Mouse (Mus musculus): ENCODE results near the gene Sh3bgrl3. TPM values are rescaled to one million over a fixed set of nuclear protein-coding genes. Genes with fewer than 3 reads are reported as not detected.
"Not testable (repeated sequence)": the region's sequence is repeated elsewhere in the genome, so short reads cannot be mapped to it uniquely, and the experiment has no call there.

The Sh3bgrl3 gene
- polyA plus RNA-seq, 1 experiment from 2014 or later: 436 TPM

GRCm38 (mm10) chr4:134155531-134155930, 26.9 kb upstream of the Sh3bgrl3 start:
- no peak overlapping the region for H3K4me3 ChIP-seq (replicated peaks)
- H3K27me3 ChIP-seq (replicated peaks): no peaks in the 10 kb centered on the region
- H3K27ac ChIP-seq (replicated peaks): no peak overlapping the region
- H3K9me3 ChIP-seq (replicated peaks): no peaks in the 10 kb centered on the region
- no peak overlapping the region for H3K9ac ChIP-seq (replicated peaks)
- WGBS: 93% methylated on average over 6 of the region's 6 CpGs
- no peak for ATAC-seq (ENCODE audit: low FRiP score)
- H3K4me1 ChIP-seq: no peaks in the 10 kb centered on the region
- H3K4me2 ChIP-seq: no peak overlapping the region
- peaks cover 28% of the 10 kb centered on the region for H3K36me3 ChIP-seq

GRCm38 (mm10) chr4:134154354-134154753, 25.8 kb upstream of the Sh3bgrl3 start:
- H3K9me3 ChIP-seq (replicated peaks): no peaks in the 10 kb centered on the region
- H3K27me3 ChIP-seq (replicated peaks): no peaks in the 10 kb centered on the region
- peaks cover 28% of the 10 kb centered on the region for H3K36me3 ChIP-seq
- no peaks in the 10 kb centered on the region for H3K4me1 ChIP-seq
- no peak overlapping the region for H3K4me2 ChIP-seq
- ATAC-seq (ENCODE audit: low FRiP score): no peak
- H3K4me3 ChIP-seq (replicated peaks): no peak overlapping the region
- H3K27ac ChIP-seq (replicated peaks): no peak overlapping the region
- 97% methylated on average over 3 of the region's 3 CpGs for WGBS
- no peak overlapping the region for H3K9ac ChIP-seq (replicated peaks)

GRCm38 (mm10) chr4:134153656-134154055, 25.1 kb upstream of the Sh3bgrl3 start:
- no peak overlapping the region for H3K4me2 ChIP-seq

GRCm38 (mm10) chr4:134152112-134152511, 23.5 kb upstream of the Sh3bgrl3 start:
- peaks cover 48% of the 10 kb centered on the region for H3K36me3 ChIP-seq
- ATAC-seq (ENCODE audit: low FRiP score): no peak

More at GRCm38 (mm10) chr4:134153656-134154055, 25.1 kb upstream of the Sh3bgrl3 start:
- Histone ChIP-seq H3K9ac (replicated peaks) (no peak overlapping the region), H3K27me3 (replicated peaks) (no peaks in the 10 kb centered on the region), H3K4me3 (replicated peaks) (no peak overlapping the region), H3K4me1 (no peaks in the 10 kb centered on the region), H3K36me3 (peaks cover 33% of the 10 kb centered on the region), H3K9me3 (replicated peaks) (no peaks in the 10 kb centered on the region), H3K27ac (replicated peaks) (no peak overlapping the region)
- no peak for ATAC-seq (ENCODE audit: low FRiP score)
- WGBS: 92% methylated on average over 3 of the region's 3 CpGs

GRCm38 (mm10) chr4:134149389-134149788, 20.8 kb upstream of the Sh3bgrl3 start:
- ATAC-seq (ENCODE audit: low FRiP score): no peak
- H3K27me3 ChIP-seq (replicated peaks): no peaks in the 10 kb centered on the region
- H3K4me2 ChIP-seq: no peak overlapping the region
- no peak overlapping the region for H3K4me3 ChIP-seq (replicated peaks)
- no peaks in the 10 kb centered on the region for H3K9me3 ChIP-seq (replicated peaks)
- H3K4me1 ChIP-seq: no peaks in the 10 kb centered on the region
- no peak overlapping the region for H3K27ac ChIP-seq (replicated peaks)
- H3K36me3 ChIP-seq: peaks cover 48% of the 10 kb centered on the region
- 95% methylated on average over 4 of the region's 4 CpGs for WGBS
- H3K9ac ChIP-seq (replicated peaks): no peak overlapping the region

More at GRCm38 (mm10) chr4:134152112-134152511, 23.5 kb upstream of the Sh3bgrl3 start:
- H3K4me3 ChIP-seq (replicated peaks): no peak overlapping the region
- H3K27me3 ChIP-seq (replicated peaks): no peaks in the 10 kb centered on the region
- H3K4me2 ChIP-seq: no peak overlapping the region
- H3K4me1 ChIP-seq: no peaks in the 10 kb centered on the region
- 94% methylated on average over 3 of the region's 3 CpGs for WGBS
- no peak overlapping the region for H3K27ac ChIP-seq (replicated peaks)
- H3K9me3 ChIP-seq (replicated peaks): no peaks in the 10 kb centered on the region
- no peak overlapping the region for H3K9ac ChIP-seq (replicated peaks)

GRCm38 (mm10) chr4:134144297-134144696, 15.7 kb upstream of the Sh3bgrl3 start:
- not testable (repeated sequence) for H3K4me1 ChIP-seq; H3K27ac ChIP-seq (replicated peaks); H3K9ac ChIP-seq (replicated peaks); H3K4me3 ChIP-seq (replicated peaks); H3K27me3 ChIP-seq (replicated peaks); ATAC-seq (ENCODE audit: low FRiP score); H3K9me3 ChIP-seq (replicated peaks); H3K4me2 ChIP-seq
- WGBS: 96% methylated on average over 5 of the region's 5 CpGs
- peaks cover 27% of the 10 kb centered on the region for H3K36me3 ChIP-seq

GRCm38 (mm10) chr4:134138857-134139256, 10.3 kb upstream of the Sh3bgrl3 start:
- H3K27ac ChIP-seq (replicated peaks): no peak overlapping the region
- no peaks in the 10 kb centered on the region for H3K27me3 ChIP-seq (replicated peaks)

GRCm38 (mm10) chr4:134136280-134136926, 7.8 kb upstream of the Sh3bgrl3 start:
- Histone ChIP-seq H3K4me2 (no peak overlapping the region), H3K4me1 (no peaks in the 10 kb centered on the region), H3K4me3 (replicated peaks) (no peak overlapping the region), H3K9ac (replicated peaks) (no peak overlapping the region), H3K9me3 (replicated peaks) (no peaks in the 10 kb centered on the region), H3K36me3 (peaks cover 10% of the 10 kb centered on the region; the same call in 1 of the 2 replicates), H3K27me3 (replicated peaks) (no peaks in the 10 kb centered on the region), H3K27ac (replicated peaks) (no peak overlapping the region)
- WGBS: 79% methylated on average over 3 of the region's 3 CpGs
- no peak for ATAC-seq (ENCODE audit: low FRiP score)

More at GRCm38 (mm10) chr4:134138857-134139256, 10.3 kb upstream of the Sh3bgrl3 start:
- no peaks in the 10 kb centered on the region for H3K9me3 ChIP-seq (replicated peaks)
- no peak overlapping the region for H3K9ac ChIP-seq (replicated peaks)
- 90% methylated on average over 2 of the region's 2 CpGs for WGBS
- no peak for ATAC-seq (ENCODE audit: low FRiP score)
- no peak overlapping the region for H3K4me2 ChIP-seq
- H3K4me3 ChIP-seq (replicated peaks): no peak overlapping the region
- peaks cover 10% of the 10 kb centered on the region; the same call in 1 of the 2 replicates for H3K36me3 ChIP-seq
- no peaks in the 10 kb centered on the region for H3K4me1 ChIP-seq

- H3K9me3 ChIP-seq (replicated peaks): no peaks in the 10 kb centered on the region
- no peak for ATAC-seq (ENCODE audit: low FRiP score)
- WGBS: 87% methylated on average over 8 of the region's 8 CpGs
- H3K4me2 ChIP-seq: no peak overlapping the region
- H3K4me3 ChIP-seq (replicated peaks): no peak overlapping the region
- peaks cover 14% of the 10 kb centered on the region for H3K36me3 ChIP-seq
- no peak overlapping the region for H3K27ac ChIP-seq (replicated peaks)
- no peak overlapping the region for H3K9ac ChIP-seq (replicated peaks)
- H3K4me1 ChIP-seq: peaks cover 15% of the 10 kb centered on the region
- H3K27me3 ChIP-seq (replicated peaks): no peaks in the 10 kb centered on the region
These were observed 4.0 kb upstream of the Sh3bgrl3 start for GRCm38 (mm10) chr4:134132519-134133095.

GRCm38 (mm10) chr4:134132117-134132516, 3.5 kb upstream of the Sh3bgrl3 start:
- no peak overlapping the region for H3K4me2 ChIP-seq
- no peak overlapping the region for H3K4me3 ChIP-seq (replicated peaks)
- no peaks in the 10 kb centered on the region for H3K27me3 ChIP-seq (replicated peaks)
- ATAC-seq (ENCODE audit: low FRiP score): no peak
- WGBS: 89% methylated on average over 3 of the region's 3 CpGs
- peaks cover 20% of the 10 kb centered on the region for H3K4me1 ChIP-seq
- no peak overlapping the region for H3K27ac ChIP-seq (replicated peaks)
- H3K9me3 ChIP-seq (replicated peaks): no peaks in the 10 kb centered on the region
- H3K36me3 ChIP-seq: peaks cover 10% of the 10 kb centered on the region
- H3K9ac ChIP-seq (replicated peaks): no peak overlapping the region

- H3K9ac ChIP-seq (replicated peaks): no peak overlapping the region
- H3K4me3 ChIP-seq (replicated peaks): no peak overlapping the region
- H3K27ac ChIP-seq (replicated peaks): 0 out of 2 replicates have a peak overlapping the region, but pooled peaks have one; percentile 86
- no peak for ATAC-seq (ENCODE audit: low FRiP score)
- peak overlapping the region; percentile 87 for H3K4me2 ChIP-seq
- 61% methylated on average over 6 of the region's 6 CpGs for WGBS
- H3K27me3 ChIP-seq (replicated peaks): no peaks in the 10 kb centered on the region
- peaks cover 10% of the 10 kb centered on the region for H3K36me3 ChIP-seq
- no peaks in the 10 kb centered on the region for H3K9me3 ChIP-seq (replicated peaks)
- H3K4me1 ChIP-seq: peaks cover 31% of the 10 kb centered on the region
These were observed 893 bp upstream of the Sh3bgrl3 start for GRCm38 (mm10) chr4:134129482-134129881.

- Histone ChIP-seq H3K9ac (replicated peaks) (peak overlapping the region; percentile 85), H3K4me3 (replicated peaks) (peak overlapping the region; percentile 91), H3K27me3 (replicated peaks) (no peaks in the 10 kb centered on the region), H3K36me3 (peaks cover 10% of the 10 kb centered on the region), H3K4me2 (peak overlapping the region; percentile 87), H3K27ac (replicated peaks) (peak overlapping the region; percentile 86), H3K4me1 (peaks cover 34% of the 10 kb centered on the region), H3K9me3 (replicated peaks) (no peaks in the 10 kb centered on the region)
- WGBS: 4% methylated on average over 14 of the region's 14 CpGs
- peak; percentile 46 for ATAC-seq (ENCODE audit: low FRiP score)
These were observed 384 bp upstream of the Sh3bgrl3 start for GRCm38 (mm10) chr4:134128983-134129362.

Measured in neural tube, embryonic 15.5 days (tissue).